Mouse (Mus musculus): ENCODE measurements around the gene Pskh1.

Gene Pskh1

DNA sequence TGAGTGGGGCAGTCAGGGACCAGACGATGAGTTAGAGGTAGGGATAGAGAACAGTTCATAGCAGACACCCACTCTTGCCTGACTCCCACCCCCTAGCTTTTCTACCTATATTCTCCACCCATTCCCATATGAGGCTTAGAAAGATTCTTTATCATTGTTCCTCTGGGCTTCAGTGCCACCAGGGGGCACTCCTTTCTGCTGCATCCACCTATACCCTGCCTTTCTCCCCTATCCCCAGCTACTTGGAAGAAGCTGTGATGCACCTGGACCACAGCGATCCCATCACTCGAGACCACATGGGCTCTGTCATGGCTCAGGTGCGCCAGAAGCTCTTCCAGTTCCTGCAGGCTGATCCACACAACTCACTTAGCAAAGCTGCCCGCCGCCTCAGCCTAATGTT, 7.8 kb upstream of the Pskh1 start:
- peak; percentile 63 for DNase-seq (ENCODE audit: low read depth, low spot score)

DNA sequence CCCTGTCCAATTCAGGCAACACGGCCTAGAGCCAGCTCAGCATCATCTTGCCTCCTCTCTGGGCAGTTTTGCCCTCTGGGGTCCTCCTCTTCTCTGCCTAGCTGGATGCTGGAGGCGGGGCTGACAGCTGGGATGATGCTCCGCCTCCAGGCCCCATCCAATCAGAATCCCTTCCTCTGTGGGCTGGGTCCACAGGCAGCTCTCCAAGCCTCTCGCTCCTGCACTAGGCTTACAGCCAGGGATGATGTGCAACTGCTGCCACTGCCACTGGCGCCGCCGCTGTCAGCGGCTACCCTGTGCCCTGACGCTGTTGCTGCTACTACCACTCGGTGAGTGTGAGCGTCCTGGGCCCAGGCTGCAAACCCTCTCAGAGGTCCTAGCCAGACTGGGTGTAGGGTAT, 6.9 kb upstream of the Pskh1 start, which contains the start of gene Nrn1l:
TSS of gene Nrn1l (plus strand) at position 229 of the 400 bp plus-strand sequence.
- DNase-seq (ENCODE audit: low read depth, low spot score): peak; percentile 86

DNA sequence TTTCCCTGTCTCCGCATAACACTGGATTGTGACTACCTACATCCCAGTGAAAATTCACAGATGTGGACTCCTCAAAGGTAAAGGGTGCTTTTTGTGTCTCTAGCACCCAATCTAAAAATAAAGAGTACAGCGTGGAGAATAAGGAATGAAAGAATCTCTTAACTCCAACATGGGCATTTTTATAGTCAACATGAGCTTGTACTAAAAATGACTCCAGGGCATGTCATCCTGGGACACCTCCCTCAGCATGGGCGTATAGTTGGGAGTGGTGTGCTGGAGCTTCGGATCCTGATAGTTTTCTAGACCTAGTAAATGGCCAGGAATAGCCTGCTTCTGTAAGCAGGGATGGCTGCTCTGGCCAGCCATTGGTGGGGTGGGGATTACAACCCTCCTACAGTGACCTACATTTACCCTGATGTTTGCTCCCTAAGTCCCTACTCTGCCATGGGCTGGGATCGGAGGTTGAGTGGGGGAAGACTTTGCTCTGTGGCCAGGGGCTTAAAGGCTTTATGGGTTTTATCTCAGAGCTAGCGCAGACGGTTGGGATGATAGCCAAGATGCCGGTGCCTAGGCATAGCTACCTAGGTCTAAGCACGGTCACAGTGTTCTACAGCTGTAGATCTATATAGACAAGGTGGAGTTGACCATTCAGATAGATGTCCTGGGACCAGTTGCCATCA, 2.3 kb upstream of the Pskh1 start:
- DNase-seq (ENCODE audit: low read depth, low spot score): no peak

DNA sequence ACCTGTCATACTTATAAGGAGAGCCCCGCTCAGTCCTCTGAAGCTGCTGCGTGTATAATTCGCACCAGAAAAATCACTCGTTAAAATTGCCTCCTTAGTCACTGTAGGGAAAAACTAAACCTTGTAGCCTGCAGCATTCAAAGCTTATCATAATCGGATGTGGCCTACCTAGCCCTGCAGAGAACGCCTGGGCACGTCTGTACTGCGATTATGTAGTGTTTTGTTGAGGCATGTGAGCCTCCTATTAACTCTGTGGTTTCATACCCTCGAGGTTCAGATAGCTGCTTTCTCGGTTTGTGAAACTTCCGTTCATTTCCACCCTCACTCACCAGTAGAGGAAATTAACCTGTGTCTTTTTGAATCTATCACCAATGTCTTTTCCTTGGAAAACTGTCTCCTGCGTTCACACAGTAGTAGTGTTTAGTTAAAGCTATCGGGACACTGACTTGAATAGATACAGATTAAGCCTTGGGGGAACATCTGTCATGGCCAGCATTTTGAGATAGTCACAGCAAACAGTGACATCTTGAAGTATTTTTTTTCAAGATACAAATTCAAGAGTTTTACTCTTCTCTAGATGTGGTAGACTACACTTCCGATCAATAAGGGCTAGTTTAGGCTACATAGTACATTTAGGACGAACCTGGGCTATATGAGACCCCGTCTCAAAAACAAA, 838 bp downstream of the Pskh1 start:
- DNase-seq (ENCODE audit: low read depth, low spot score): no peak

DNA sequence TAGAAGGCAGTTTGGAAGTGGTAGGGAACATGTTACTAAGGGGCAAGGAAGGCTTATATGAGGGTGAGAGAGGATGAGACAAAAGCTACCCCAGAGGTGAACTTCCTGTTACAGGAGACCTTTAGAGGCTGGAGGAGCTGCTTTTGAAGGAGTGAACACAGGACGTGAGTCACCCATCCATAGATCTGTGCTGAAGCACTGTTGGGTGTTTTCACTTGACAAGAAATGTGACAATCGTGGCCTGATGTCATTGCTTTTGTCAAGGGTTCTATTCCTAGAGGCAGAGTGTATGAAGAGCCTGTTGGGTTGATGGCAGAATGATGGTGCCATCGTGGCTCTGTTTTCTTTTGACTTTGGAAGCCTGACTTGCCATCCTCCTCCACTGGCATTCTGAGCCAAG, 19.1 kb downstream of the Pskh1 start:
- DNase-seq (ENCODE audit: low read depth, low spot score): no peak

DNA sequence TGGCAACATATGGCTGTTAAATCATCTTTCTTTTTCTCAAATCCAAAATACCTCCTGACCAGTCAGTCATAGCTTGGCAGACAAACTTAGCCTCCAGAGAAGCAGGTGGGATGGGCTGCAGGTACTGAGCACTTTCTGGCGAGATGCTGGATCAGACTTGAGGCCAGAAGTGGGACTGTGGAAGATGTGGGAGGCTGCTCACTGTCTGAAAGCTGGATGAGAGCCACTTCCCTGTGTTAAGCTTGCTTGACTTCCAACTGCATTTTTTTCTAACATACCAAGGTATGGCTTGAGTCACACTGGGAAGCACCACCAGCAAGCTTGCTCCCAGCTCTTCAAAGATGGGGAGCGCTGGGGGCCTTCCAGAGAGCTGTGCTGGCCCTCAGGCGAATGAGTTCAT, 24.9 kb downstream of the Pskh1 start:
- DNase-seq (ENCODE audit: low read depth, low spot score): no peak

DNA sequence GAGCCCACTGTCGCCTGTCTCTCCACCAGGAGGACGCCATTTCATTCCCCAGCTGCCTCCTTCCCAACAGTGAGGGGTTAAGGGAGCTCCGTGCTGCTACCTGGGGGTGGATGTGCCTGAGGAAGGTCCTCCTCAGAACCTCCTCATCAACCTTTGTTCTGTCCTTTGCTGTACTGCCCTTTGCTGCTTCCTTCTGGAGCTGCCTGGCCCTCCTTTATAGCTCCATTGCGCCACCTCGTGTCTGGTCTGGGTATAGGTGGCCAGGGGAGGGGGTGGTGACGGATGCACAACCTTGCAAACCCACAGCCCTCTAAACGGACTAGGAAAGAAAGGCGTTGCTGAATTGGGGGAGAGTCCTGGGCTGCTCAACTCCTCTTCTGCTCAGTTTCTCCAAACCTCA, 30.4 kb downstream of the Pskh1 start:
- DNase-seq (ENCODE audit: low read depth, low spot score): peak; percentile 84

DNA sequence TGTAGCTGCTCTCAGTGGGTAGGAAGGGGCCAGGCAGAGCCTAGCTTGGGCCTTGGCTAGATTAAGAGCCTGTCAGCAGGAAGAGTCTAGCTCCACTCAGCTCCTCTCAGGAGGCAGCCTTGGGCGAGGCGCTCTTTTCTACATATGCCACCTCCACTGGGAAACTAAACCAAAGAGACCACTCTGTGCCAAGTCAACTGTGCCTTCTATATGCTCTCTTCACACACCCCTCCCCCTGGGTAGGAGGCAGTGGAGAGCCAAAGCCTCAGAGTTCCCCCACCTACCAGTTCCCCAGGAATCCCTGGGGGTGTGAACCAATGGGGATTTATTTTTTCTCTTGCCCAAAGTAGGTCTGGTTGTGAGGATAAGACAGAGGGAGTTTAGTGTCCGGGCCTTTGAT, 31.0 kb downstream of the Pskh1 start:
- no peak for DNase-seq (ENCODE audit: low read depth, low spot score)

DNA sequence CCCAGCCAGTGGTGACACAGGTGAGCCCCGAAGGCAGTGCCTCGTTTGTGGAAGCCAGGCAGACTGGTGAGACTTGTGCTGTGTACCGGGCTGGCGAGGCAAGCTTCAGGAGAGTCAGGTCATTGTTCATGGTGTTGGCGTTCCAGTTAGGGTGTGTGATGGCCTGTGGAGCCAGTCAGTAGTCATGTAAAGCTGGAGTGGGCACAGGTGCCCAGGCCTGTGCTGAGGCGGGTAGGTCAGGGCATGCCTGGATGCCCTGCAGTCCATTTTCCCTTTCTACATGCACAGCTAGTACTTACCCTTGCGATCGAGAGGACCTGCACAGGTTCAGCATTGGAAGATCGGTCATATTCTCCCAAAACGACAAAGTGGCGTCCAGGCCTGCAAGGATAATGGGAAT, 32.3 kb downstream of the Pskh1 start:
- no peak for DNase-seq (ENCODE audit: low read depth, low spot score)

DNA sequence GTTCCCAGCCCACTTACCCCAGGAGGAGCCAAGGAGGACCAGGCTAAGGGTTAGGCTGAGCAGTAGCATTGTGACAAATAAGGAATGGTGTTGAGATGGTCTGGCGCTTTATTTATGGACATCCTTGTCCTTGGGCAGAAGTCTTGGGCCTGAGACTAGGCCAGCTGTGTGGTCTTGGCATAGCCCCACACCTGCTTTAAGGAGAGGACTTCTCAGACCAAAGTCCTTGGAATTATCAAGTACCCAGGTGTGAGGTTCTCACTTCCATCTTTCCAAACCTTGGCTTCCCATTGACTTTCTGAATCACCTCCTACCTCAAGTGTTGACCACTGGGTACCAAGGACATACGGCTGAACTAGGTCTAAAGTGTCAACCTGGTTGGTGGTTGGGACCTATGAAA, 33.5 kb downstream of the Pskh1 start, which contains the start of gene Ctrl:
TSS of gene Ctrl (minus strand) at position 101 of the 400 bp plus-strand sequence.
- DNase-seq (ENCODE audit: low read depth, low spot score): no peak

DNA sequence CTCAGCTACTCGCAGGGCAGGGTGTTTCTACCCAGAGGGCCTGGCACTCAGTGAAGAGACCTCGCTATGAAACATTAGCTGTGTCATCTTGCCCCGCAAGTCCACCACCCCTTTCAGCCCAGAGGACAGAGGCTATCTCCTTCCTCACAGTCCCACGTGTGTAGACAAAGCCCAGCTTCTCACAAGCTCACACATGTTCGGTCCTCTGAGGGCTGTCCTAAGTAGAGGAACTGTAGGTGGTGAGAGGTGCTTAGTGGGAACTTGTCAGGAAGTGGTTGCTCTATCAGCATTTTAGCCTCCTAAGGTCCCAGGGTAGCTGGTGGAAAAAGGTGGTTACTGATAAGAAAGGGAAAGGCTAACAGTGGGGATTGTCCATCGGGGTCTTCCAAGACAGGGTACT, 34.9 kb downstream of the Pskh1 start:
- DNase-seq (ENCODE audit: low read depth, low spot score): no peak

DNA sequence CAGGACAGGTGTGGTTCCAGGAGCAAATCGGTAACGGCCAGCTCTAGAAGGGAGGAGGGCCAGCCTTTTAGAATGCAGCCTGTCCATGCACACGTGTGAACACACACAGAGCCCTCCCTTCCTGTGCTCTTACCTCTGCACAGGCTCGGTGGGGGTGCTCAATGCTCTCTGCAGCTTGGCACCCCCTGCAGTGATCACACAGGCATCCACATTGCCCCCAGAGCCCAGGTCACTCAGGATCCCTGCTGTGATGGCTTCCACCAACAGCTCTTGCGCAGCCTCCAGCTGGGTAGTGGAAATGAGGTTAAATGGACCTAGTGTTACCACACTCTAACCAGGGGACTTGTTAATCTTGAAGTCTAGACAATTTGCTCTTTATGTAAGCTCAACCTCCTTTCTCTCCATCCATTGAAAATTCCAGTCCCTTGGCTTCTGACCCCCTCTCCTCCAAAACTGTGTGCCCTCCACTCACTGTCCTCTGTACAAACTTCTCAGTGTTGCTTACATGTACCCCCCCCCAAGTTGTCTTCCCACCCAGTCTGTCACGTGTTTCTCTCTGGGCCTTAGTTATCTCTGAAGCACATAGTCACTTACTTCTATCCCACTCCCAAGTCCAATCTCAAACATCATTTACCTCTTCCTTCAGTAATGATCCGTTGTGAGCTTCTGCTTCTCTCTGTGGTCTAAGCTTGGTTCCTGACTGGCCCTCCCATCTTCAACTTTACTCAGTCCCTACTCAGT, 35.8 kb downstream of the Pskh1 start:
- DNase-seq (ENCODE audit: low read depth, low spot score): peak; percentile 39

DNA sequence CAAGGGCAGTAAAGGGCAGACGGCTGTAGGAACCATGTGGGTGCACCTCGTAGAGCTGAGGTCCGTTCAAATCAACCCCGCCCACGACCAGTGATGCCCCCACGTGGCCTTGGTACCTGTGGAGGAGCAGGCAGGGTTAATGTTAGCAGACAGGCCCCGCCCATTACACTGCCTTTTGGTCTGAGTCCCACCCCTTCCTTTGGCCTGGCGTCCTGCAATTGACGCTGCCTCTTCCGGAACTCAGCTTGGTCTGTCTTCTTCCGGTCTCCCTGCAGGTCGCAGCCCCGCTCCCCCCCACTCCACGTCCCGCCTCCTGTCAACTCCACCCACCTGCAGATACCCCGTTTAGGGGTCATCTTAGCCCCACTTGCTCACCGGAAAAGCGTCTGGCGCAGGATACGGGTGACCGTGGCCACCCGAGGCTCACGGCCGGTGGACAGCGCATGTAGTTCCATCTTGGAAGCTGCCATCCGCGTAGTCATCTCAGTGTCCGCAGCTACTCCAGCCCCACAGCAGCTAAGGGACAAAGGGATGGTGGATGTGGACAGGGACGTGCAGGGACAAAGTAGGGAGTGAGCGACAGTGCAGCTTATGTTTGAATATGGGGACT, 36.7 kb downstream of the Pskh1 start:
- peak; percentile 98 for DNase-seq (ENCODE audit: low read depth, low spot score)

DNA sequence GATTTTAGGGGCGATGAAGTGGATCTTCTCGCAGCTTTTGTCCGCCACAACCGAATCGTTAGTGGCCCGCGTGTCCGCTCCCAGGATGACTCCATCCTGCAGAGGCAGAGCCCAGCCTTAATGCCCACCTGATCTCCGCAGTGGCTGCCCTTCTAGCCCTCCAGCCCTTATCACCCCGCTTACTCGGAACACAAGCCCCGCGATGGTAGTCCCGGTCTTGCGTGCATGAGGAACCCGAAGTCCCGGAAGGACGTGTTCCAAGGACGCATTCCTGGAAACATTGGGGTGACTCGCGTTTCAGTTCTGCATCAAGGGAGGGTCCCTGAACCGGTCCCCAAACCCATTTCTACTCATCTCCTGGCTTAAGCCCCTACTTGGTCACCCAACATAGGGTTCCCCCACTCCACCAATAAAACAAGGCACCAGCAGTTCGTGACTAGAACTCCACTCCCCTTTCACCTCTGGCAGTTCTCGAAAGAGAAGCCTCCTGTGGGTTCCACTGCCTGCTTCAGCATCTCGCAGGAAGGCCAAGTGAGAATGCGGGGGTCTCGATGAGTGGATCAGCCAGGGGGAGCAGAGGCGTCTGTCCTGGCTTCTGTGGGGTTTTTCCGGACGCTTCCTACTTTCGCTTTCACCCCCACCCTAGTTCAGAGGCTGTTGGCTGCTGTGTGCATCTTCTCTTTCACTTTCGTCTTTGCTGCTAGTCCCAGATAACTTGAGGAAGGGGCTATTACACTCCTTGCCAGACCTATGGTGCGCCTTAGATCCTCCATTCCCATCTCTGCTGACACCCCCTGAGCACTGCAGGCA, 37.5 kb downstream of the Pskh1 start:
- peak; percentile 38 for DNase-seq (ENCODE audit: low read depth, low spot score)

DNA sequence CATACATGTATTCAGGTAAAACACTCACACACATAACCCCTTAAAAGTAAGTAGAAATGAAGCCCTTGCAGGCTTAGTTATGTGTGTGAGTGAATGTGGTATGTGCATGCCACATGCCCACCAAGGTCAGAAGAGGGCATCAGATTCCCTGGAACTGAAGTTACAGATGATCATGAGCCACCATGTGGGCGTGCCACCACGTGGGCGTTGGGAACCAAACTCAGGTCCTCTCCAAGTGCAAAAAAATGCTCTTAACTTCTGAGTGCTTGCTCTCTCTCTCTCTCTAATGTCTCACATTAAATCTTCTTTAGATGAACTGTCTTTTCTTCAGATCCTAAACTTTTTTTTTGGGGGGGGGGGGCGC, 38.0 kb downstream of the Pskh1 start, which contains the start of gene Psmb10:
TSS of gene Psmb10 (minus strand) at position 139 of the 364 bp plus-strand sequence.
- DNase-seq (ENCODE audit: low read depth, low spot score): no peak

DNA sequence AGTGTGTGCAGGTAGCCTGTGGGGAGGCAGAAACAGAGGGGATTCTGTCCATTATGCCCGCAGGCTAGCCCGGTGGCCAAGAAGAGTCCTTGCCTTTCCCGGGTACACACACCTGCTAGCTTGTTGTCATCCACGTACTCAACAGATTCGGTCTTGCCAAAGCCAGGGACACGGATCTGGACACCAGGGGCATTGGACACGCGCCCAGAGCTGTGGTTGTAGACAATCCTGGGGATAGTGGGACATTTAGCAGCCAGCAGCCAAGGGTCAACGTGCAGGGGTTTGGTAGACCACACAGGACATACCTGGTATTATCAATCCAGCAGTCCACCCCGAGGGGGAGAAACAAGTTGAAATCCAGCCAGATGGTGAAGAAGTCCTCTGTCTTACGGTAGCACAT, 41.8 kb downstream of the Pskh1 start:
- DNase-seq (ENCODE audit: low read depth, low spot score): no peak

DNA sequence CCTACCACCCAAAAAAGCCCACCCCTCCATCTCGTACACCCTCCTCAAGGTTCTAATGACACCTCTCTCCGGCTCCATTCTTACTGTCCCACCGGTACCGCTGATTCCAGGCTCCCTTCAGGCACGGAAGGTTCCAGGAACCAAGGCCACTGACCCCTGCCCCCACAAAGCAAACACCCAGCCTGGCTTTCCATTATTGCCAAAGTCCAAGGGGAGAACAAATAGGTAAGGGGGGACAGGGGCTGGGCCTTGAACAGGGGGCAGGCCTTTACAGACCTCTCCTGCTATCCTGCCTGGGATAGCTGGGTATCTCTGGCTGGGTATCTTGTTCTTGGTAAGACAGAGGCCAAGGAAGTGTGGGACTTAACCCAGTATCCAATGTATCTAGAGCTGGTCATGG, 42.3 kb downstream of the Pskh1 start:
- DNase-seq (ENCODE audit: low read depth, low spot score): no peak

DNA sequence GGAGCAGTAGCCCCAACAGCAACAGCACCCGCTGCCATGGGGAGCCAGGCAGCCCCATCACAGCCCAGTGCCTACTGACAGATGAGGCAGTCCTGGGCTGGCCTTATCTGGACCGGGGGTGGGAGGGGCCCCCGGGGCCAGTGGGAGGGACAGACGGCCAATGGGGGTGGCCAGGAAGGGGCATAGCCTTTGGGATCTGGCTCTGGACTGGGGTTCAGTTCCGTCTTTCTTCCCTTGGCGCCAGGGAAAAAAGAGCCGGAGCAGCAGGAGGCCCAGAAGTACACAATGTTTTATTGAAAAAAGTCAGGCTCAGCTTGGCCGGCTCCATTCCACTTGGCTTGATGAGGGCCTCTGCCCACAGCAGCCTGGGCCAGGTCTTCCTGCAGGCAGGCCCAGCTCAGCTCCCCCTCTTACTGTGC, 43.1 kb downstream of the Pskh1 start, which contains the start of gene Lcat:
TSS of gene Lcat (minus strand) at position 62 of the 419 bp plus-strand sequence.
- no peak for DNase-seq (ENCODE audit: low read depth, low spot score)

DNA sequence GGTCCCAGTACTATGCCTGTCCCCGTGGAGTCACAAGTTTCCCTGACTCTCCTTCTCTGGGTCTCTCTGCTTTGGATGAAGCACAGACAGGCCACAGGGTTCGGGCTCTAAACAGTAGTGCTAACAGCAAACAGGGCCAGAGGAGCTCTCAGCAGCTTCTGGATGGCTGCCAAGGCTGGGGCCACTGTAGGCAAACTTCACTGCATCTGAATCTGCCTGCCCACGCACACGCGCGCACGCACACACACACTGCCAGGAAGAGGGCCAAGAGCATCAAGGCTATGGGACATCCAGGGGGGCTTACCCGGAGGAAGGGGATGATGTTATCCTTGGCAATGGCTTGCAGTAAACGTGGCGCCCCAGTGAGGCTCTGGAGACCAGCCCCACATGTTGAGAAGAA, 49.1 kb downstream of the Pskh1 start:
- no peak for DNase-seq (ENCODE audit: low read depth, low spot score)

DNA sequence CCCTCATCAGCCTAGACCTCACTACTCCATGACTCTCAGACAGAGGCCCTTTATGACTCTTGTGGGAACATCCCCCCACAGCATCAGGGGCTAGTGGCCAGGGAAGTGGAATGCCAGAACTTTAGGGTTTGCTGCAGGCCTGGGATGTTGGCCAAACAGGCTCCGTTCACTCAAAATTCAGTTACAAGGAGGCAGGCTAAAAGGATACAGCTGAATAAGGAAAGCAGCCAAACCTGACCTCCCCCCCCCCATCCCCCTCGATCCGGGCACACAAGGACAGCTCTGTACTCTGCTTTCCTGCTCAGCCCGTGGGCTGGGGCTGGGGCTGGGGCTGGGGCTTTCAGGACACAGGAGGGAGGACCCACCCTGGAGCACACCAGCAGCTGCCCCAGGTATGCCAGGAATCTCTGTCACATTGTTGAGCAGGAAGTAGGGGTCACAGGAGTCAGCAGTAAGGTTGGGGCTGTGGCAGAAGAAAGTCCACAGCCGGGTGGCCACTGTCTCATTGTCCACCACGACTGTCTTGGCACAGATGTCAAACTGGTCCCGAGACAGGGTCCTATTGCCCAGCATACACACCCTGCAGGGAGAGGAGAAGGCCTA, 50.9 kb downstream of the Pskh1 start:
- DNase-seq (ENCODE audit: low read depth, low spot score): no peak

DNA sequence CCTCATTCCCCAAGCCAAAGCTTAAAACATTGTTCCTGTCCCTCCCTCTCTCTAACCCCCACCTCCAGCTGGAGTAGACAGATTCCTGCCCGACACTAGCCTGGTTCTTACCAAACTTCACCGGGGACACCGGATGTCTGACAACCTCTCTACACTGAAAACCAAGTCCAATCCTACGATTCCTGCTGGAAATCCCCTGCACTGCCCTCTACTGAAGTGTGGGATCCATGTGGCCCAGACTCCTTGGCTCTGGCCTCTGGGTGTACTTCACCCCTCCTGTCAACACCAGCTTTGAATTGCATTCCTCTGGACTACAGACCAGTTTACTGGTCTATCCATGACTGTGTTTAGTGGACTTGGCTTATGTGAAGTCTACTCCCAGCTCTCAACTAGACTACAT, 56.3 kb downstream of the Pskh1 start:
- no peak for DNase-seq (ENCODE audit: low read depth, low spot score)

All from ES-CJ7 (cell line).